Mouse (Mus musculus): ENCODE measurements around the gene Cyb5b.

Gene Cyb5b

DNA sequence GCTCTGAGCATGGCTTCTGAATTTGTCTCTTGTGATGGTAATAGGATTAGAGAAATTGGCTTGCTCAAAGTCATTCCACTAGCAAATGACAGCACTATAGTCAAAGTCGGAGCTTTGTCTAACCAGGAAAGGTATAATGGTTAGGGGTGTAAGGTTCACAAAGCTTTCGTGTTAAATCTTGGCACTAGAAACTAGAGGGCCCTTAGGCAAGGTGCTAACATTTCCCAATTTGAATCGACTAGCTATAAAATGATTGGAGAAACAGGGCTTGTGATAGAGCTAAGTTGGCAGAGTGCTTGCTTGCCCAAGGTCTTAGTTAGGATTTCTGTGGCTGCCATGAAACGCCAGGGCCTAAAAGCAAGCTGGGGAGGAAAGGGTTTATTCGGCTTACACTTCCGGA, 20.4 kb upstream of the Cyb5b start:
- no peak for DNase-seq (ENCODE audit: low spot score in 2 of 2)

GRCm38 (mm10) chr8:107132581-107133491, 17.6 kb upstream of the Cyb5b start:
- no peak for DNase-seq (ENCODE audit: low spot score in 2 of 2)

GRCm38 (mm10) chr8:107133881-107134280, 16.6 kb upstream of the Cyb5b start:
- no peak for DNase-seq (ENCODE audit: low spot score in 2 of 2)

GRCm38 (mm10) chr8:107136003-107136612, 14.3 kb upstream of the Cyb5b start:
- DNase-seq (ENCODE audit: low spot score in 2 of 2): no peak

DNA sequence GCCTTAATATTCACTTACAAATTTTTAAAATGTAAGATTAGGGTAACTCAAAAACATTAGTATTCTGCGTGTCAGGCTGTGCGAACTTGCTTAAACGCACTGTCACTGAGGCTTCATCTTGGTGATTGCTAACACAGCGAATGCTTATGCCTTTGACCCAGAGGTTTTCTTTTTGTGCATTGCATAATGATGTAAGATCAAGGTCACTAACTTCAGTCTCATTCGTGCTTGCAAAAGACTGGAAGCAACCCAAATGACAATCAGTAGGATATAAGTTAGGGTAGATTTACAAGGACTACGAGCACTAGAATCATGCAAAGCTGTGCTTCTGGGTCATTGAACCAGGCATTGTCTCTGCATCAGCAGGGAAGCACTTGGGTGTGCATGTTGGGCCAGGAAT, 12.8 kb upstream of the Cyb5b start:
- no peak for DNase-seq (ENCODE audit: low spot score in 2 of 2)

- no peak for DNase-seq (ENCODE audit: low spot score in 2 of 2)
Measured at GRCm38 (mm10) chr8:107138338-107138737, 12.1 kb upstream of the Cyb5b start.

DNA sequence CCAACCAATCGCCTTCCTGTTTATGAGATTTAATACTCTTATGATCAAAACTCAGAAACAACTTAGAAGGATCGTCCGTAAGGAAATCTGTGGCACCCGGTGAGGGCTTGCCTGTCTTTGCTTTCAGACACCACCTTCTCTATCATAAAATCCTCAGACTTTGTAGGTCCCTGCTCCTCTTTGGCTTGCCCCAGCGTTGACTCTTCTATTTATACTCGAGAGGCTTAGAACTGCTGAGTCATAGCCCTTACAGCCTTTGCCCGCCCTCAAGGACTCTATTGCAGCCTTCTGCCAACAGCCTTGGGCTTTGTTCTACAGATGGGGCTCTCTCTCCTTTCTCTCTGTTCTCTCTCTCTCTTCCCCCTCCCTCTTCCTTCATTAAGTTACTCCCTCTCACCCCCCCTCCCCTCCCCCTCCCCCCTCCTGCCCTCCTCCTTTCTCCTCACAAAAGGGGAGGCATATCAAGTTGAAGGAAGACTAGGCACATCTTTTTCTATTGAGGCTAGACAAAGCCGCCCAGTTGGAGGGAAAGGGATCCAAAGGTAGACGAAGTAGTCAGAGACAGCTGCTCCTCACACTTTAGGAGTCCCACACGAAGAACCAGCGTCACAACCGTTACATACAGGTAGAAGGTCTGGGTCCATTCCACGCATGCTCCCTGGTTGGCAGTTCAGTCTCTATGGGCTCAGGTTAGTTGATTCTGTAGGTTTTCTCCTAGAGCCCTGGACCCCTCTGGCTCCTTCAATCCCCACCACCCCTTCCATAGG, 10.6 kb upstream of the Cyb5b start:
- no peak for DNase-seq (ENCODE audit: low spot score in 2 of 2)

DNA sequence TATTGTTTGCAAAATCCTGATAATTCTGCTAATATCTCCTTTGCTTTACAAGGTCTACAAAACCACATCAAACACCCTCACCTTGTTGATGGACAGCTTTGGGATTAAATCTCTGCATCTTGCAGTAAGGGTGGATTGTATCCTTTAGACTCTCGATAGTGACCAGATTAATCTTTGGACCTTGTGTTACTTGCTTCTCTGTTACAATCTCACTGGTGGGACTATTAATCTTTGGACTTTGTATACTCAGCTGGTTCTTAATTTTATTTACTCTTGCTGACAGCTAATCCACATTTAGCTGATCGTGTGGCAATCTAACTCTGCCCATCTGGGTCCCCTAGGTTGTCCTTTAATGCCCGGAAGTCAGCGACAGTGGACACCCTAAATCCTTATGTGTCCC, 7.9 kb upstream of the Cyb5b start:
- no peak for DNase-seq (ENCODE audit: low spot score in 2 of 2)

- no peak for DNase-seq (ENCODE audit: low spot score in 2 of 2)
Measured at GRCm38 (mm10) chr8:107143501-107143900, 6.9 kb upstream of the Cyb5b start.

DNA sequence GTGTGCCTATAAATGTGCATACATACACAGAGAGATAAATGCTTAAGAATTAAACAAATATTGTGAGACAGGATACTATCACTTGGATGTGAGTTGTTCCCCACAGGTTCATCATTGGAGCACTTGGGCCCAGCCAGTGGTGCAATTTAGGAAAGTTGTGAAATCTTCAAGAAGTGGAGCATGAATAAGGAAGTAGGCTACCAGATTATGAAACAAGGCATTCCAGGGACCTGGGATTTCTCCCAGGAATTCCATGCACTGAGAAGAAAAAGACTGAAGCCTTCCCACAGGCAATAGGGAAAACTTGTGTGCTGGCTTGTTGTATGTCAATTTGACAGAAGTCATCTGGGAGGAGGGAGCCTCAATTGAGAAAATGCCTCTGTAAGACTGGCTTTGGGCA, 4.3 kb upstream of the Cyb5b start:
- DNase-seq (ENCODE audit: low spot score in 2 of 2): no peak

GRCm38 (mm10) chr8:107148802-107149201, 1.6 kb upstream of the Cyb5b start:
- DNase-seq (ENCODE audit: low spot score in 2 of 2): no peak

- no peak for DNase-seq (ENCODE audit: low spot score in 2 of 2)
Measured at GRCm38 (mm10) chr8:107150057-107150403, 410 bp upstream of the Cyb5b start.

DNA sequence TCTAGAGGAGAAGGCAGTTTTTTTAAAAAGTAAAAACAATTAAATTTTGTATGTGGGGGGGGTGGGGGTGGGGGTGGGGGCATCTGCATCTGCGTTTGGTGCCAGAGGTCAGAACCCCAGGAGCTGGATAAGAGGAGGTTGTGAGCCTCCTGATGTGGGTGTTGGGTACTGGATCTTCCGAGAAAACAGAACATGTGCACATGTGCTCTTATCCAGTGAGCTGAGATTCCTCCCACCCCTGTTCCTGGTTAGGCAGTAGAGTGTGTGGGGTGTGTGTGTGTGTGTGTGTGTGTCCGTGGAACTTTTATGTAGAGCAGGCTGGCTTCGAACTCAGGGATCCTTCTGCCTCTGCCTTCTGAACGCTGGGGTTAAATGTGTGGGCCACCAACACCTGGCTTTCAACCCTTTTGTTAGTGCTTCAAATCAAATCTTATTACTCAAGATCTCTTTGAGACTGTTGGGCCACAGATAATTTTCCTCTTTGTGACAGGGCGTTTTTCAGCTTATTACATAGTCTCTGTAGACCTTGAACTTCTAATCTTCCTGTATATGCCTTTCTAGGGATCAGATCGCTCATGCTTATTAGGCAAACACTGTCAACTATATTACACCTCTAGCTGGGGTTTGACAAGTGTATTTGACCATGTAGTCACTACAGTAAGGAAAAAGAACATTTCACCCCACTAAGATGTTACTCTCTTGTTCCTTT, 926 bp downstream of the Cyb5b start:
- DNase-seq (ENCODE audit: low spot score in 2 of 2): no peak

GRCm38 (mm10) chr8:107153326-107154210, 3.1 kb downstream of the Cyb5b start:
- DNase-seq (ENCODE audit: low spot score in 2 of 2): no peak

GRCm38 (mm10) chr8:107156816-107157215, 6.4 kb downstream of the Cyb5b start:
- DNase-seq (ENCODE audit: low spot score in 2 of 2): no peak

DNA sequence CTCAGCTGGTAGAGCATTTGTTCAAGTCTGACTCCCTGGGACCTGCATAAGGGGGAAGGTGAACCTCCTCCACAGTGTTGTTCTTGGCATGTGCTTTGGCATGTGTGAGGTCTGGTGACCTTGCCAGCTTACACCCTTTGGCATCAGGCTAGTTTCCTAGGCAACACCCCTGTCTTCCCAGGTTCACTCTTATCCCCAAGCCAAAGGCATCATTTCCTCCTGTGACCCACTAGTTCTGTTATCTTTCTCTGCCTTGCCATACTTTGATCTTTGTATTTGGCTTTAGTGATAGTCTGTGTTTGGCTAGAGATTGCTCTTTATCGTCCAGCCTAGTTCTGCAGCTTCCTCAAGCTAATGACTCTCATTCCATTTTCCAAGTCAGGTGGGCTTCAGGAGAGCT, 7.4 kb downstream of the Cyb5b start:
- DNase-seq (ENCODE audit: low spot score in 2 of 2): no peak

GRCm38 (mm10) chr8:107158890-107159289, 8.4 kb downstream of the Cyb5b start:
- DNase-seq (ENCODE audit: low spot score in 2 of 2): no peak

DNA sequence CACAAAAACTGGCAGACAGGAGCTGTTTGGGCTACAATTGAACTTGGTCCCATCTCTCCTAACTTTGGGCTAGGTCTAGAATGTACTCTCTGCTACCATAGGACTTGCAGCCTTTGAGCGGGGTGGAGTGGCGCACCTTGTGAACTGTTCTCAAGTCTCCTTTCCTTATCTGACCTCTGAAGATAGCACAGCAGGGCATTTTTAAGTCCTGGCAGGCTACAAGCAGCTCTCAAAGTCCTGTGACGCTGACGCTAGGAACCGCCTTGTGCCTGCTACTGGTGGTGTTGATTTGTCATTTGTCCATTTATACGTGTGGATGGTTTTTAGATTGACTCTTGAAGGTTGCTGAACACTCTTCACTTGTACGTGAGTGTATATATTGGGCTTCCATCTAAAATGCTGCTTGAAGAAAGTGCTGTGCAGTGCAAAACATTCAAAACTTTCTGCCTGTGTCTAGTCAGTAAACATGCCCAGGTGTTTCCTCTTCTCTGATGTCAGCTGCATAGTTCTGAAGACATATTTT, 13.9 kb downstream of the Cyb5b start:
- no peak for DNase-seq (ENCODE audit: low spot score in 2 of 2)

- DNase-seq (ENCODE audit: low spot score in 2 of 2): no peak
Measured at GRCm38 (mm10) chr8:107165745-107166144, 15.3 kb downstream of the Cyb5b start.

DNA sequence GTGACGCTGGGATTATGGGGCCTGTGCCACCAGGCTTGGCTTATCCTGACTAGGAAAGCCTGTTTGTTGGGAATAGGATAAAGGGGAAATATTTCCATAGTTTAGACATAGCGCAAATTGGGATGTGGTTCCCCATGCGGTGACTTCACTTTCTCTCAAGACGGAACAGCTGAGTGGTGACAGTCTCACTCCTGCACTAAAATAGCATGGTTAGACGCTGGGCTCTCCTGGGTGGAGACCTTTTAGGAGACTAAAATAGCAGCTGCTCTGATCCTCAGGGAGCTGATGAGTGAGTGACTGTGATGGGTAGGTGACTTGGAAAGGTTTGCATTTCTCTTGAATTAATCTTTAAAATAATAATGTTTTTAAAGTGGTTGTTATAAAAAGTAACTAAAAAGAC, 17.4 kb downstream of the Cyb5b start:
- DNase-seq (ENCODE audit: low spot score in 2 of 2): no peak

DNA sequence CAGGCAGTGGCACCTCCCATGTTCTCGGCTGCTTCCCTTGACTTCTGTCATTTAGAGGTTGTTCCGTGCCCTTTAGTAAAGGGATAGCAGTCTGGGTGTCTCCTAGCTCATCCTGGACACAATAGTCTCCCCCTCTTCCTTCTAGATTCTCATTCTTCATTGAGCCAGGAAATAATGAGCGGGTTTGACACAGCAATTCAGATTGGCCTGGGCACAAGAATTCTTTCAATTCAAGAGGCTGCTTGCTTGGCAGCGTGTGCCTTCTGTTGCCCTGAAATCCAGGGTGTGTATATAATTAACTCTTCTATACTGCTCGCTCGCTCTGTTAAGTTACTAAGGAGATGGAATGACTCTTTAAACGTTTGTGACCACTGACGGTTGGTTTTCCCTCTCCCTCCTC, 21.7 kb downstream of the Cyb5b start:
- no peak for DNase-seq (ENCODE audit: low spot score in 2 of 2)

Measured in right cerebral cortex, adult 2 months (tissue).